Mouse (Mus musculus) B cell, adult 62 days (primary cell): Measurements from ENCODE around the gene D5Ertd577e. TPM values are rescaled to one million over a fixed set of nuclear protein-coding genes. Genes with fewer than 3 reads are reported as not detected.

ENCODE experiments used
- total RNA-seq: library from RNA; stranded (reverse); gene quantifications from 4 replicates; pipeline ENCODE4 v1.2.4, GENCODE M21; 2023

D5Ertd577e gene
- total RNA-seq: not detected in 4 replicates

DNA sequence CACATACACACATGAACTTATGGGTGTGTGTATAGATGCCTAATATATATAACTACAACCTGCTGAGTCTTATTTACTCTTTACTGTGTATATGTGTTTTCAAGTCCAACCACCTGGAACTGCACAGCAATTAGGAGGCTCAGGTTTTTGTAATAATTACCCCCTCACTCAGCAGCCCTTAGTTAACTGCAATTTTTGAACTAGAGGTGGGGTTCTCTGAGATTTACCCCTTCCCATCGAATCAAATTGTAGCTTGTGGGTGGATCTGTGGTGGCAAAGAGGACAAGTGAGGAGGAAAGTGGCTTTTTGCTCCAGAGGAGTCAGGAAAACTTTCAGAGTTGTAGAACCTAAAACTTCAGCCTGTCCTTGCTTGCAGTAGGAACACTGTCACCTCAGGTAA lies at the start of gene D5Ertd577e:
D5Ertd577e (plus strand) TSS at position 301 of the 400 bp plus-strand sequence.

GRCm38 (mm10) chr5:95510458-95510857 lies 53.9 kb downstream of the D5Ertd577e start, which contains the start of gene Gm3286:
TSS of gene Gm3286 (plus strand) at chr5:95510758.

Other genes starting within 250 kb of the D5Ertd577e start
- gene Gm10424, start 184.0 kb upstream of the D5Ertd577e start, total RNA-seq: not detected in 4 replicates
- not detected in 4 replicates for gene Gm3259, start 150.9 kb upstream of the D5Ertd577e start, total RNA-seq
- gene Gm3286, start 54.0 kb downstream of the D5Ertd577e start, total RNA-seq: not detected in 4 replicates
- not detected in 4 replicates for gene Gm7971, start 138.1 kb downstream of the D5Ertd577e start, total RNA-seq